Mouse (Mus musculus): Measurements from ENCODE around the gene Oaz1. TPM values are rescaled to one million over a fixed set of nuclear protein-coding genes. Genes with fewer than 3 reads are reported as not detected.

Oaz1 gene
- polyA plus RNA-seq (2015; fragmentation: Nextera tagmentation; extraction: Ambion mirVana), result 1,560 and 1,582 TPM in 2 replicates

- WGBS, result under 1% methylated on average over 80 of the region's 82 CpGs
- Histone ChIP-seq H3K4me2 (ENCODE audit: low read depth, low read length) (peak within 1 kb of the TSS; percentile 85), H3K9ac (ENCODE audit: low read length) (peak within 1 kb of the TSS; percentile 93), H3K27ac (ENCODE audit: low read length) (peak within 1 kb of the TSS; percentile 93), H3K4me3 (replicated peaks; ENCODE audit: low read length) (peak within 1 kb of the TSS; percentile 70), H3K36me3 (ENCODE audit: control insufficient read depth, insufficient read depth, low read length) (peaks cover 11% of the 10 kb centered on the region; the same call in 1 of the 2 replicates), H3K4me1 (ENCODE audit: control insufficient read depth, insufficient read depth, low read length) (peaks cover 26% of the 10 kb centered on the region), H3K9me3 (replicated peaks; ENCODE audit: control insufficient read depth, low read length) (no peaks in the 10 kb centered on the region), H3K27me3 (ENCODE audit: control insufficient read depth, insufficient read depth, low read length) (no peaks in the 10 kb centered on the region)
- peak; percentile 97 for ATAC-seq (ENCODE audit: insufficient read depth, low FRiP score)
These were observed at the start of gene Oaz1 for GRCm38 (mm10) chr10:80826151-80827062. Oaz1 (plus strand) TSS chr10:80826656.

DNA sequence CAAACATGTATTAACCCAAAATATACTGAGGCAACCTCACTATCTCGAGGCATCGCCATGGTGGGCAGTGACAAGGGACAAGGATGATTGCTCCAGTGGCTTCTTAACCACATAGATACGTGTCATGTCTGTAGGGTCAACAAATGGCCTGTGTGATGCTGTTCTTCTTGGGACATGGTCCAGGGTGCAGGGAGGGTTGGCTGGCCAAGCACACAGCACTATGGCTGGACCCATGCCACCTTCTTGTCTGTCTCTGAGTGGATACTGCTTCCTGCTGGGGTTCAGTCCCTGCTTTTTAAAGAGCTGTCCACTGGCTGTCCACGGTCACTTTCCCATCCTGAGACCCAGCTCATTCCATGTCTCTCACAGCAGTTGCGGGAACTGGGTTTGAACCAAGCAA is 49.3 kb upstream of the Oaz1 start:
- Histone ChIP-seq H3K4me1 (ENCODE audit: control insufficient read depth, insufficient read depth, low read length) (peaks cover 7% of the 10 kb centered on the region), H3K27me3 (ENCODE audit: control insufficient read depth, insufficient read depth, low read length) (no peaks in the 10 kb centered on the region), H3K27ac (ENCODE audit: low read length) (no peak overlapping the region), H3K4me2 (ENCODE audit: low read depth, low read length) (no peak overlapping the region), H3K4me3 (replicated peaks; ENCODE audit: low read length) (no peak overlapping the region), H3K9ac (ENCODE audit: low read length) (no peak overlapping the region), H3K36me3 (ENCODE audit: control insufficient read depth, insufficient read depth, low read length) (peaks cover 44% of the 10 kb centered on the region), H3K9me3 (replicated peaks; ENCODE audit: control insufficient read depth, low read length) (no peaks in the 10 kb centered on the region)
- no peak for ATAC-seq (ENCODE audit: insufficient read depth, low FRiP score)
- 90% methylated on average over 5 of the region's 5 CpGs for WGBS

DNA sequence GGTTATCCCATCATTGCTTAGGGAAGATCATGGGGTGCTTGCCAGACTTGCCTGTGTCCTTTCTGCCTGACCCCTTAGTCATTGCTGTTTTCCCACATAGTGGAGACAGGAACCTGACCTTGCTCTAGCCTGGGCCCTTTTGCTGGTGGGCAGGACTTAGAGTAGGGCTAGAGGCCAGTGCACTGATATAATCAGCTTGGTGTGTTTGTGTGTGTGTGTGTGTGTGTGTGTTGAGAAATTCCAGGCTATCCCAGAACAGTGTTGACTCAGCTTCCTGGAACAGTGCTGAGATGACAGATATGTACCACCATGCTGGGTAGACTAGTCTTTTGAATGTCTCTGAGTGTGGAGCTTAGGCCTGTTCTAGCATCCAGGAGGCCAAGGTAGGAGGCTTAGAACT is 46.9 kb upstream of the Oaz1 start:
- Histone ChIP-seq H3K4me3 (replicated peaks; ENCODE audit: low read length) (no peak overlapping the region), H3K27ac (ENCODE audit: low read length) (no peak overlapping the region), H3K36me3 (ENCODE audit: control insufficient read depth, insufficient read depth, low read length) (peaks cover 48% of the 10 kb centered on the region), H3K27me3 (ENCODE audit: control insufficient read depth, insufficient read depth, low read length) (no peaks in the 10 kb centered on the region), H3K9me3 (replicated peaks; ENCODE audit: control insufficient read depth, low read length) (no peaks in the 10 kb centered on the region), H3K4me1 (ENCODE audit: control insufficient read depth, insufficient read depth, low read length) (no peaks in the 10 kb centered on the region), H3K9ac (ENCODE audit: low read length) (no peak overlapping the region), H3K4me2 (ENCODE audit: low read depth, low read length) (no peak overlapping the region)
- ATAC-seq (ENCODE audit: insufficient read depth, low FRiP score), result no peak

DNA sequence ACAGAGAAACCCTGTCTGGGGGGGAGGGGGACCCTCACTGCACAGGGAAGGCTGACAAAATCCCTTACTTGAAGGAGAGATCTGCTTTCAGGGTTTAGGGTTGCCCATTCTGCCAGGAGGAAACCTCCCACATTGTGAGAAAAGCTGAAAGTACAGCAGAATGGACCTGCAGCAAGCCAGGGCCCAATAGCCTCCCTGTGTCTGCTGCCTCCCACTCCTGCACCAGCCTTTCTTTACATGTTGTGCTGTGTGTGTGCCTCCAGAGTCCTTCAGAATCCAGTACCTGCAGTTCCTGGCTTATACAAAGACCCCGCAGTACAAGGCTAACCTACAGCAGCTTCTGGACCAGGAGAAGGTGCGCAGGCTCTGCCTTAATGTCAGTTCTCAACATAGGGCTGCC is 42.2 kb upstream of the Oaz1 start:
- Histone ChIP-seq H3K27ac (ENCODE audit: low read length) (no peak overlapping the region), H3K27me3 (ENCODE audit: control insufficient read depth, insufficient read depth, low read length) (no peaks in the 10 kb centered on the region), H3K4me2 (ENCODE audit: low read depth, low read length) (no peak overlapping the region)

DNA sequence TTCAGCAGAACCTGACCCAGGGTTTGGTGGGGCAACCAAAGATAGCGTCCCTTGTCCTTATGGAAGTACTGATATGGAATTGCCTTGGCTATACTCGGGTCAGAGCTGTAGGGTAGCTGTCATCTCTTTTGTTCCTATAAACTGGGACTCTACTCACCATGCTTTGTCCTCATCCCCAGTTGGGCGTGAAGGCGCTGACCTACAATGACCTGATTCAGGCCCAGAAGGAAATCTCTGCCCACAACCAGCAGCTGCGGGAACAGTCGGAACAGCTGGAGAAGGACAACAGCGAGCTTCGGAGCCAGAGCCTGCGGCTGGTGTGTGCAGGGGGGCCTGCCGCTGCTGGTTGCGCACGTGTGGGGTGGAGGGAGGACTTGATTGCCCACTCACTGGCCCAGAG is 41.6 kb upstream of the Oaz1 start:
- Histone ChIP-seq H3K4me1 (ENCODE audit: control insufficient read depth, insufficient read depth, low read length) (no peaks in the 10 kb centered on the region), H3K4me3 (replicated peaks; ENCODE audit: low read length) (no peak overlapping the region), H3K9ac (ENCODE audit: low read length) (no peak overlapping the region), H3K9me3 (replicated peaks; ENCODE audit: control insufficient read depth, low read length) (no peaks in the 10 kb centered on the region), H3K27ac (ENCODE audit: low read length) (no peak overlapping the region), H3K36me3 (ENCODE audit: control insufficient read depth, insufficient read depth, low read length) (peaks cover 39% of the 10 kb centered on the region), H3K4me2 (ENCODE audit: low read depth, low read length) (no peak overlapping the region), H3K27me3 (ENCODE audit: control insufficient read depth, insufficient read depth, low read length) (no peaks in the 10 kb centered on the region)
- WGBS, result 87% methylated on average over 12 of the region's 12 CpGs
- ATAC-seq (ENCODE audit: insufficient read depth, low FRiP score), result no peak

More for the DNA sequence above, 42.2 kb upstream of the Oaz1 start:
- Histone ChIP-seq H3K4me1 (ENCODE audit: control insufficient read depth, insufficient read depth, low read length) (no peaks in the 10 kb centered on the region), H3K9me3 (replicated peaks; ENCODE audit: control insufficient read depth, low read length) (no peaks in the 10 kb centered on the region), H3K4me3 (replicated peaks; ENCODE audit: low read length) (no peak overlapping the region), H3K9ac (ENCODE audit: low read length) (no peak overlapping the region), H3K36me3 (ENCODE audit: control insufficient read depth, insufficient read depth, low read length) (peaks cover 42% of the 10 kb centered on the region)
- WGBS, result 98% methylated on average over 2 of the region's 2 CpGs
- ATAC-seq (ENCODE audit: insufficient read depth, low FRiP score), result no peak

DNA sequence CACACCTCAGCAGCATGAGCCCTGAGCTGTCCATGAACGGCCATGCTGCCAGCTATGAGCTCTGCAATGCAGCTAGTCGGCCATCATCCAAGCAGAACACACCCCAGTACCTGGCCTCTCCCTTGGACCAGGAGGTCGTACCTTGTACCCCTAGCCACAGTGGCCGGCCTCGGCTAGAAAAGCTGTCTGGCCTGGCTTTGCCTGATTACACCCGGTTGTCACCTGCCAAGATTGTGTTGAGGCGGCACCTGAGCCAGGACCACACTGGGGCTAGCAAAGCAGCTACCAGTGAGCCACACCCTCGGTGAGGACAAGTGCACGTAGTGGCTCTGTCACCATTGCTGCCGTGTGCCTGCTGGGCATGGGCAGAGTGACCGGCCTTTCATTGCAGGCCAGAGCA is 40.5 kb upstream of the Oaz1 start:
- WGBS, result 92% methylated on average over 11 of the region's 11 CpGs
- H3K36me3 ChIP-seq (ENCODE audit: control insufficient read depth, insufficient read depth, low read length), result peaks cover 38% of the 10 kb centered on the region
- H3K27me3 ChIP-seq (ENCODE audit: control insufficient read depth, insufficient read depth, low read length), result no peaks in the 10 kb centered on the region
- H3K9ac ChIP-seq (ENCODE audit: low read length), result no peak overlapping the region
- no peak overlapping the region for H3K27ac ChIP-seq (ENCODE audit: low read length)
- H3K4me1 ChIP-seq (ENCODE audit: control insufficient read depth, insufficient read depth, low read length), result no peaks in the 10 kb centered on the region
- H3K4me2 ChIP-seq (ENCODE audit: low read depth, low read length), result no peak overlapping the region
- ATAC-seq (ENCODE audit: insufficient read depth, low FRiP score), result no peak
- H3K4me3 ChIP-seq (replicated peaks; ENCODE audit: low read length), result no peak overlapping the region
- H3K9me3 ChIP-seq (replicated peaks; ENCODE audit: control insufficient read depth, low read length), result no peaks in the 10 kb centered on the region

GRCm38 (mm10) chr10:80787517-80787916 is 38.9 kb upstream of the Oaz1 start:
- ATAC-seq (ENCODE audit: insufficient read depth, low FRiP score), result no peak
- no peak overlapping the region for H3K4me2 ChIP-seq (ENCODE audit: low read depth, low read length)
- H3K9ac ChIP-seq (ENCODE audit: low read length), result no peak overlapping the region
- WGBS, result 77% methylated on average over 2 of the region's 2 CpGs
- no peak overlapping the region for H3K27ac ChIP-seq (ENCODE audit: low read length)
- H3K27me3 ChIP-seq (ENCODE audit: control insufficient read depth, insufficient read depth, low read length), result no peaks in the 10 kb centered on the region
- H3K9me3 ChIP-seq (replicated peaks; ENCODE audit: control insufficient read depth, low read length), result no peaks in the 10 kb centered on the region
- peaks cover 6% of the 10 kb centered on the region; the same call in 1 of the 2 replicates for H3K4me1 ChIP-seq (ENCODE audit: control insufficient read depth, insufficient read depth, low read length)
- peaks cover 42% of the 10 kb centered on the region for H3K36me3 ChIP-seq (ENCODE audit: control insufficient read depth, insufficient read depth, low read length)
- no peak overlapping the region for H3K4me3 ChIP-seq (replicated peaks; ENCODE audit: low read length)

- H3K36me3 ChIP-seq (ENCODE audit: control insufficient read depth, insufficient read depth, low read length), result peaks cover 41% of the 10 kb centered on the region
- H3K27me3 ChIP-seq (ENCODE audit: control insufficient read depth, insufficient read depth, low read length), result no peaks in the 10 kb centered on the region
- 86% methylated on average over 19 of the region's 19 CpGs for WGBS
- H3K4me2 ChIP-seq (ENCODE audit: low read depth, low read length), result no peak overlapping the region
- no peak; the same call in 1 of the 2 replicates for ATAC-seq (ENCODE audit: insufficient read depth, low FRiP score)
- H3K9ac ChIP-seq (ENCODE audit: low read length), result no peak overlapping the region
- no peaks in the 10 kb centered on the region for H3K9me3 ChIP-seq (replicated peaks; ENCODE audit: control insufficient read depth, low read length)
- no peak overlapping the region for H3K27ac ChIP-seq (ENCODE audit: low read length)
- H3K4me3 ChIP-seq (replicated peaks; ENCODE audit: low read length), result no peak overlapping the region
- H3K4me1 ChIP-seq (ENCODE audit: control insufficient read depth, insufficient read depth, low read length), result peaks cover 6% of the 10 kb centered on the region; the same call in 1 of the 2 replicates
These were observed 35.6 kb upstream of the Oaz1 start for GRCm38 (mm10) chr10:80790761-80791404.
